Mouse (Mus musculus) bone marrow, adult 2 months (tissue): ENCODE measurements around the gene Mfsd5. TPM values are rescaled to one million over a fixed set of nuclear protein-coding genes. Genes with fewer than 3 reads are reported as not detected.

ENCODE experiments used
- H3K27ac ChIP-seq: fragments of 200-500 bp; 2 replicates; pipeline ENCODE4 v1.5.1; 2012; ENCODE audit warnings: low read depth, mild to moderate bottlenecking, control low read depth, inconsistent platforms, low read length; ENCODE audit not compliant: control insufficient read depth, poor library complexity, insufficient read depth
- H3K4me1 ChIP-seq: fragments of 200-500 bp; 2 replicates; pipeline ENCODE4 v1.6.1; 2011; ENCODE audit warnings: low read length; ENCODE audit not compliant: control insufficient read depth, insufficient read depth
- H3K4me3 ChIP-seq: fragments of 200-500 bp; replicated peaks from 2 replicates; pipeline ENCODE3; 2011; ENCODE audit warnings: mild to moderate bottlenecking, low read depth, low read length, control low read depth; ENCODE audit not compliant: control insufficient read depth
- CTCF ChIP-seq: fragments of 200-500 bp; IDR thresholded peaks from 2 replicates; pipeline ENCODE4 v1.5.1; 2011; ENCODE audit warnings: low read length, control low read depth; ENCODE audit not compliant: control insufficient read depth, insufficient read depth
- POLR2A ChIP-seq: fragments of 200-500 bp; IDR thresholded peaks from 2 replicates; pipeline ENCODE4 v1.6.1; 2011; ENCODE audit warnings: low read depth, mild to moderate bottlenecking, control low read depth, low read length, borderline replicate concordance; ENCODE audit not compliant: control insufficient read depth
- WGBS: fragments of 180-500 bp; shearing (Covaris S2); methylation state at CpG from one replicate; pipeline ENCODE4 v1.1.7; 2018; 5-methylcytosine and 5-hydroxymethylcytosine counted together
- polyA plus RNA-seq: library from polyadenylated mRNA; stranded (reverse); fragments of >200 nt; gene quantifications from 2 replicates; pipeline ENCODE4 v1.2.4, GENCODE M21; 2011; ENCODE audit warnings: low replicate concordance; ENCODE audit not compliant: missing spikeins, insufficient read depth, insufficient read length

Mfsd5 gene
- polyA plus RNA-seq, 1 experiment = 13.5 TPM

- Histone ChIP-seq H3K27ac (no peak overlapping the region), H3K4me1 (no peaks in the 10 kb centered on the region), H3K4me3 (no peak overlapping the region)
- TF ChIP-seq CTCF (peak; percentile 87), POLR2A (no peak)
- 84% methylated on average over 6 of the region's 6 CpGs for WGBS
Measured at GRCm38 (mm10) chr15:102316263-102316662, 37.0 kb downstream of the Mfsd5 start.

DNA sequence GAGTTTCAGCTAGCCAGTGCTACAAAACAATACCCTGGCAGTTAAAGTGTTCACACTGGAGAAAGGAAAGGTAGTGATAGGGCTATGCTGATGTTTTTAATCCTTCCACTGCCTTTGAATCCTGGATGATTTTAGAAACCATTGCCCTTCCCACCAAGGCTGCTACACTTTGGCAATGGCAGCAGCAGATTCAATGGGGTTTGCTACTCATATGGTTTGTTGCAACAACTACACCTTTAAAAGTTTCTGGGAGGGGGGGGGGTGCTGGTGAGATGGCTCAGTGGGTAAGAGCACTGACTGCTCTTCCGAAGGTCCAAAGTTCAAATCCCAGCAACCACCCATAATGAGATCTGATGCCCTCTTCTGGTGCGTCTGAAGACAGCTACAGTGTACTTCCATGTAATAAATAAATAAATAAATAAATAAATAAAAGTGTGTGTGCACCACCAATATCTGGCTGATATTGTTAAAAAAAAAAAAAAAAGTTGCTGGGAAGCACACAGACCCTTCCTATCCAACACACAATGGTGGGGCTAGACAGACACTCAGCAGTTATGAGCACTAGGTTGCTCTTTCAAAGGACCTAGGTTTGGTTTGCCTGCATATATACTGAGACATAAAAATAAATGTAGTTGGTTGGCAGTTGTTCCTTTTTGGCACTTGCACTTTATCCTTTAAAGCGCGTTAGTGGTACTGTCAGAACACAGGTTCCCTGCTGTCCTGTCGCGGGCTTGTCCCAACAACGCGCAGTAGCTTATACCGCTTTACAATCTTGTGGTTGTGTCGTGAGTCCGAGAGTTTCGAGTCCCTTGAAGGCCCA lies 45.6 kb downstream of the Mfsd5 start:
- WGBS = 80% methylated on average over 12 of the region's 12 CpGs
- TF ChIP-seq POLR2A = no peak
- TF ChIP-seq CTCF = no peak
- H3K27ac ChIP-seq = no peak overlapping the region
- peaks cover 3% of the 10 kb centered on the region; the same call in 1 of the 2 replicates for H3K4me1 ChIP-seq
- no peak overlapping the region for H3K4me3 ChIP-seq

DNA sequence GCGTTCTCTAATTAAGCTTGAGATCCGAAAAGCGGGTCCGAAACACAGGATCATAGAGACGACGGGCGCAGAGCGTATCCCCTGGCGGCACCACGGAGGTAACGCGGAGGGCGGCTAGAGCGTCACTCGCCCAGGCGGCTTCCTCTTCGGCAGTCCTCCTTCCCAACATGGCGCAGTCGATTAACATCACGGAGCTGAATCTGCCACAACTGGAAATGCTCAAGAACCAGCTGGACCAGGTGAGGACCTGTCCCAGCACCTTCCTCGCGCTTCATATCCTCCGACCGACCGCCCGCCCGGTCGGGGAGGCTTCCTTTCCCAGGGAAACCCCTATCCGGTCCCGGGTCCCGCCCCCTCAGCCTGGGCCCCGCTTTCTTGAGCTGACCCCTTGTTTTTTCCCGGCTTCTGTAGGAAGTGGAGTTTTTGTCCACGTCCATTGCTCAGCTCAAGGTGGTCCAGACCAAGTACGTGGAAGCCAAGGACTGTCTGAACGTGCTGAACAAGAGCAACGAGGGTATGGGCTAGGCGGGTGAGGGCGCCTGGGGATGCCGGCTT lies 46.8 kb downstream of the Mfsd5 start, which contains the start of gene Pfdn5:
Pfdn5 (plus strand) TSS at position 95 of the 555 bp plus-strand sequence.
- H3K4me3 ChIP-seq = peak within 1 kb of the TSS; percentile 99
- peak within 1 kb of the TSS; percentile 75 for H3K27ac ChIP-seq
- H3K4me1 ChIP-seq = peaks cover 3% of the 10 kb centered on the region; the same call in 1 of the 2 replicates
- TF ChIP-seq POLR2A (peak; percentile 71; the same call in 1 of the 2 replicates), CTCF (peak; percentile 38; the same call in 1 of the 2 replicates)
- under 1% methylated on average over 40 of the region's 40 CpGs for WGBS

GRCm38 (mm10) chr15:102326892-102327291 lies 47.6 kb downstream of the Mfsd5 start:
- Histone ChIP-seq H3K4me3 (peak overlapping the region; percentile 99), H3K4me1 (peaks cover 3% of the 10 kb centered on the region; the same call in 1 of the 2 replicates), H3K27ac (no peak overlapping the region)
- WGBS = 35% methylated on average over 8 of the region's 8 CpGs
- TF ChIP-seq CTCF (no peak), POLR2A (no peak)

Other genes starting within 250 kb of the Mfsd5 start
- gene Eif4b, start 205.7 kb upstream of the Mfsd5 start, polyA plus RNA-seq = 83.0 and 122 TPM in 2 replicates
- 20.3 and 26.7 TPM in 2 replicates for gene Tns2, start 179.0 kb upstream of the Mfsd5 start, polyA plus RNA-seq
- gene Spryd3, start 143.2 kb upstream of the Mfsd5 start, polyA plus RNA-seq = 7.9 and 23.0 TPM in 2 replicates
- gene Igfbp6, start 135.1 kb upstream of the Mfsd5 start, polyA plus RNA-seq = not detected in 2 replicates
- 1.2 and 2.7 TPM in 2 replicates for gene Soat2, start 128.9 kb upstream of the Mfsd5 start, polyA plus RNA-seq
- gene Zfp740, start 76.2 kb upstream of the Mfsd5 start, polyA plus RNA-seq = 22.8 and 34.5 TPM in 2 replicates
- 13.6 and 18.5 TPM in 2 replicates for gene Csad, start 74.7 kb upstream of the Mfsd5 start, polyA plus RNA-seq
- gene Itgb7, start 47.5 kb upstream of the Mfsd5 start, polyA plus RNA-seq = 39.1 and 140 TPM in 2 replicates
- 17.1 and 36.3 TPM in 2 replicates for gene Rarg, start 21.9 kb upstream of the Mfsd5 start, polyA plus RNA-seq
- not detected in 2 replicates for gene Gm9918, start 8.9 kb upstream of the Mfsd5 start, polyA plus RNA-seq
- gene Espl1, start 16.8 kb downstream of the Mfsd5 start, polyA plus RNA-seq = 22.9 and 39.8 TPM in 2 replicates
- gene Pfdn5, start 46.7 kb downstream of the Mfsd5 start, polyA plus RNA-seq = 352 and 432 TPM in 2 replicates
- gene Myg1, start 52.3 kb downstream of the Mfsd5 start, polyA plus RNA-seq = 40.0 and 43.6 TPM in 2 replicates
- 56.6 and 97.9 TPM in 2 replicates for gene Aaas, start 71.3 kb downstream of the Mfsd5 start, polyA plus RNA-seq
- gene Sp7, start 87.7 kb downstream of the Mfsd5 start, polyA plus RNA-seq = 3.2 and 3.5 TPM in 2 replicates
- 13.8 and 35.2 TPM in 2 replicates for gene Sp1, start 126.7 kb downstream of the Mfsd5 start, polyA plus RNA-seq
- gene Amhr2, start 165.9 kb downstream of the Mfsd5 start, polyA plus RNA-seq = 4.8 TPM in 1 of 2 replicates, not detected in the other
- gene Prr13, start 179.6 kb downstream of the Mfsd5 start, polyA plus RNA-seq = 125 and 251 TPM in 2 replicates
- gene Pcbp2, start 191.1 kb downstream of the Mfsd5 start, polyA plus RNA-seq = 210 and 264 TPM in 2 replicates
- gene Gm10337, start 224.3 kb downstream of the Mfsd5 start, polyA plus RNA-seq = not detected in 2 replicates
- gene Map3k12, start 237.6 kb downstream of the Mfsd5 start, polyA plus RNA-seq = 2.2 and 3.1 TPM in 2 replicates
- gene Tarbp2, start 238.7 kb downstream of the Mfsd5 start, polyA plus RNA-seq = 38.4 and 67.5 TPM in 2 replicates
- gene Npff, start 245.5 kb downstream of the Mfsd5 start, polyA plus RNA-seq = 16.0 and 32.7 TPM in 2 replicates